Mouse (Mus musculus): ENCODE results near the gene Dcdc2b. TPM values are rescaled to one million over a fixed set of nuclear protein-coding genes. Genes with fewer than 3 reads are reported as not detected.

Dcdc2b gene
- polyA plus RNA-seq, 1 experiment, result 6.3 TPM

GRCm38 (mm10) chr4:129621283-129621841 lies 7.3 kb upstream of the Dcdc2b start:
- no peak for DNase-seq (ENCODE audit: low read depth)

GRCm38 (mm10) chr4:129620419-129621282 lies 6.6 kb upstream of the Dcdc2b start:
- no peak for DNase-seq (ENCODE audit: low read depth)

GRCm38 (mm10) chr4:129618786-129619691 lies 5.0 kb upstream of the Dcdc2b start, which contains the start of gene Iqcc:
Iqcc (minus strand) TSS chr4:129619099.
- no peak for DNase-seq (ENCODE audit: low read depth)

- no peak for DNase-seq (ENCODE audit: low read depth)
These were observed 4.0 kb upstream of the Dcdc2b start for GRCm38 (mm10) chr4:129618031-129618430.

- DNase-seq (ENCODE audit: low read depth), result no peak
These were observed 3.1 kb upstream of the Dcdc2b start for GRCm38 (mm10) chr4:129617121-129617641.

- no peak for DNase-seq (ENCODE audit: low read depth)
These were observed 2.6 kb upstream of the Dcdc2b start for GRCm38 (mm10) chr4:129616631-129617030.

GRCm38 (mm10) chr4:129615801-129616290 lies 1.8 kb upstream of the Dcdc2b start:
- DNase-seq (ENCODE audit: low read depth), result no peak

GRCm38 (mm10) chr4:129610472-129610871 lies 3.6 kb downstream of the Dcdc2b start:
- no peak for DNase-seq (ENCODE audit: low read depth)

GRCm38 (mm10) chr4:129610026-129610425 lies 4.0 kb downstream of the Dcdc2b start:
- no peak for DNase-seq (ENCODE audit: low read depth)

- DNase-seq (ENCODE audit: low read depth), result no peak
These were observed 4.9 kb downstream of the Dcdc2b start for GRCm38 (mm10) chr4:129609139-129609631.

GRCm38 (mm10) chr4:129608426-129609025 lies 5.5 kb downstream of the Dcdc2b start:
- no peak for DNase-seq (ENCODE audit: low read depth)

GRCm38 (mm10) chr4:129600233-129601158 lies 13.6 kb downstream of the Dcdc2b start, which contains the start of the genes Eif3i and Tmem234:
Eif3i (minus strand) TSS chr4:129600648.
Tmem234 (plus strand) TSS chr4:129600668.
- no peak for DNase-seq (ENCODE audit: low read depth)

- DNase-seq (ENCODE audit: low read depth), result no peak
These were observed 25.2 kb downstream of the Dcdc2b start for GRCm38 (mm10) chr4:129588865-129589264.

- no peak for DNase-seq (ENCODE audit: low read depth)
These were observed 27.1 kb downstream of the Dcdc2b start for GRCm38 (mm10) chr4:129586943-129587342.

- DNase-seq (ENCODE audit: low read depth), result no peak
These were observed 28.3 kb downstream of the Dcdc2b start for GRCm38 (mm10) chr4:129585773-129586172.

GRCm38 (mm10) chr4:129584884-129585608 lies 29.0 kb downstream of the Dcdc2b start:
- DNase-seq (ENCODE audit: low read depth), result no peak

GRCm38 (mm10) chr4:129584370-129584769 lies 29.7 kb downstream of the Dcdc2b start:
- no peak for DNase-seq (ENCODE audit: low read depth)

GRCm38 (mm10) chr4:129582251-129582650 lies 31.8 kb downstream of the Dcdc2b start:
- DNase-seq (ENCODE audit: low read depth), result no peak

GRCm38 (mm10) chr4:129580347-129580746 lies 33.7 kb downstream of the Dcdc2b start:
- DNase-seq (ENCODE audit: low read depth), result no peak
